Mouse (Mus musculus) limb, embryonic 14.5 days (tissue): ENCODE measurements around the gene Paqr8. TPM values are rescaled to one million over a fixed set of nuclear protein-coding genes. Genes with fewer than 3 reads are reported as not detected.

Experiments
- ATAC-seq: fragments of 200-750 bp; cut with Nextera tagmentation; 2 replicates; pipeline ENCODE4 v1.8.0; 2017; ENCODE audit warnings: low read depth, moderate number of reproducible peaks, moderate TSS enrichment; ENCODE audit not compliant: low FRiP score
- DNase-seq: peaks from one replicate; pipeline ENCODE4 v3.0.0-alpha.2; 2015; ENCODE audit warnings: low spot score
- H3K27ac ChIP-seq: fragments of 300-500 bp; sonication (generic); replicated peaks from 2 replicates; pipeline ENCODE4 v1.5.1; 2014; ENCODE audit warnings: low read depth, mild to moderate bottlenecking, low read length, moderate library complexity, mixed read lengths
- H3K27me3 ChIP-seq: fragments of 300-500 bp; sonication (generic); 2 replicates; pipeline ENCODE4 v1.6.1; 2014; ENCODE audit warnings: low read length, mixed read lengths; ENCODE audit not compliant: control insufficient read depth, insufficient read depth
- H3K36me3 ChIP-seq: fragments of 300-500 bp; sonication (generic); 2 replicates; pipeline ENCODE4 v1.6.1; 2014; ENCODE audit warnings: mild to moderate bottlenecking, low read length, moderate library complexity, mixed read lengths; ENCODE audit not compliant: control insufficient read depth, insufficient read depth
- H3K4me1 ChIP-seq: fragments of 300-500 bp; sonication (generic); 2 replicates; pipeline ENCODE4 v1.6.1; 2014; ENCODE audit warnings: antibody characterized with exemption, low read length, mixed read lengths; ENCODE audit not compliant: control insufficient read depth, insufficient read depth
- H3K4me2 ChIP-seq: fragments of 300-500 bp; sonication (generic); replicated peaks from 2 replicates; pipeline ENCODE4 v1.6.1; 2014; ENCODE audit warnings: low read depth, mild to moderate bottlenecking, low read length, moderate library complexity; ENCODE audit not compliant: severe bottlenecking
- H3K4me3 ChIP-seq: fragments of 300-500 bp; sonication (generic); replicated peaks from 2 replicates; pipeline ENCODE4 v1.5.1; 2014; ENCODE audit warnings: low read length
- H3K9ac ChIP-seq: fragments of 300-500 bp; sonication (generic); 2 replicates; pipeline ENCODE4 v1.6.1; 2014; ENCODE audit warnings: mild to moderate bottlenecking, low read depth, low read length, moderate library complexity; ENCODE audit not compliant: severe bottlenecking
- H3K9me3 ChIP-seq: fragments of 300-500 bp; sonication (generic); 2 replicates; pipeline ENCODE4 v1.6.1; 2016; ENCODE audit warnings: low read length; ENCODE audit not compliant: control insufficient read depth
- POLR2A ChIP-seq: fragments of 200-500 bp; IDR thresholded peaks from 2 replicates; pipeline ENCODE4 v1.8.0; 2012; ENCODE audit warnings: inconsistent platforms, mild to moderate bottlenecking, moderate library complexity, borderline replicate concordance; ENCODE audit not compliant: insufficient read depth, insufficient read length; ENCODE audit errors: extremely low read depth
- WGBS: fragments of 180-500 bp; shearing (Covaris S2); extraction: QIAGEN DNeasy Blood & Tissue Kit; methylation state at CpG from one replicate; pipeline ENCODE4 v1.1.7; 2014; 5-methylcytosine and 5-hydroxymethylcytosine counted together
- polyA plus RNA-seq, 2 experiments: library from polyadenylated mRNA; depleted of rRNA in 1 of 2; stranded (reverse) in 1 of 2; unstranded in 1 of 2; fragments of >200 nt; fragmentation: Nextera tagmentation in 1 of 2; extraction: Ambion mirVana in 1 of 2; gene quantifications; 2 replicates each; pipeline versions ENCODE4 v1.2.1 to v1.2.3; 2012 to 2014

The Paqr8 gene
- polyA plus RNA-seq, 2 experiments: 5.7 to 7.9 TPM

DNA sequence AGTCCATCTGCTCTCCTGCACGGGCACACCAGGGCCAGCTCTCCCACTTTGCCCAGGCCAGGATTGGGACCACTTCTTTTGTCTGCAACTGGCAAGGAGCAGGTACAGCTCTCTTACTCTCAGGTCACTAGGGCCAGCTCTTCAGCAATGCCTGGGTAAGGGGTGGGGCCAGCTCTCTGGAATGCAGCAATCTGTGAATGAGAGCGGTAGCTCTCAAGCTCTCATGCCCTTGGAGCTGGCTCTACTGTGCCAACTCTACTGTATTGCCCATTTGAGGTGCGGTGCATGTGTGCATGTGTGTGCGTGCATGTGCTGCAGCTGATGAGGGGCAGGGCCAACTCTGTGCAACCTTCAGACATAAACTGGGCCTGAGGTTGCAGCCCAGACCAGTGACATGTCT is 11.0 kb upstream of the Paqr8 start:
- Histone ChIP-seq H3K9me3 (no peaks in the 10 kb centered on the region), H3K4me1 (no peaks in the 10 kb centered on the region), H3K36me3 (no peaks in the 10 kb centered on the region), H3K27ac (no peak overlapping the region), H3K9ac (no peak overlapping the region), H3K27me3 (no peaks in the 10 kb centered on the region), H3K4me3 (no peak overlapping the region), H3K4me2 (no peak overlapping the region)
- 83% methylated on average over 4 of the region's 4 CpGs for WGBS
- no peak for ATAC-seq
- TF ChIP-seq POLR2A: no peak
- no peak for DNase-seq

DNA sequence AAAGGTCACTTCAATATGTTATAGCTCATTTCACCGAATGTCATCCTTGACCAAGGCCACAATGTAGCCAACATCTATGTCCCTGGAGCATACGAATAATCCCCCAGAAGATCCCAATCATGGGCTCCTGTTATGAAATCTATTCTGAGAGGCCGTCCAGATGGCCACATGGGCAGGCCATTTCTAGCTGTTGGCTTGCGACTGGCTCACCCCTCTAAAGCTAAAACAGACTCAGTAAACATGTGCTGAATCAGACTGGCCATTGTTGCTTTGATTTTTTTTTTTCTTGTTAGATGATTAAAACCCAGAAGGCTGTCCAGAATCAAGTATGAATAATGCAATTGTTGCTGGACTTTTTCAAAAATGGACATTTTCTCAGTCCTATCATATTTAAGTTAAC is 7.3 kb upstream of the Paqr8 start:
- no peaks in the 10 kb centered on the region for H3K27me3 ChIP-seq
- ATAC-seq: no peak
- H3K36me3 ChIP-seq: no peaks in the 10 kb centered on the region
- H3K9me3 ChIP-seq: no peaks in the 10 kb centered on the region
- no peak overlapping the region for H3K9ac ChIP-seq
- no peak for TF ChIP-seq POLR2A
- 83% methylated on average over 4 of the region's 4 CpGs for WGBS
- H3K27ac ChIP-seq: no peak overlapping the region
- no peaks in the 10 kb centered on the region for H3K4me1 ChIP-seq
- H3K4me2 ChIP-seq: no peak overlapping the region
- no peak for DNase-seq
- no peak overlapping the region for H3K4me3 ChIP-seq

- peak overlapping the region; percentile 89 for H3K4me2 ChIP-seq
- DNase-seq (no peak), ATAC-seq (peak; percentile 4; the same call in 1 of the 2 replicates)
- 28% methylated on average over 16 of the region's 16 CpGs for WGBS
- H3K9me3 ChIP-seq: no peaks in the 10 kb centered on the region
- peak overlapping the region; percentile 59 for H3K9ac ChIP-seq
- H3K27ac ChIP-seq: peak overlapping the region; percentile 73
- H3K27me3 ChIP-seq: no peaks in the 10 kb centered on the region
- no peaks in the 10 kb centered on the region for H3K36me3 ChIP-seq
- peaks cover 4% of the 10 kb centered on the region; the same call in 1 of the 2 replicates for H3K4me1 ChIP-seq
- H3K4me3 ChIP-seq: peak overlapping the region; percentile 61
- no peak for TF ChIP-seq POLR2A
Observed at GRCm38 (mm10) chr1:20889677-20890403, 566 bp upstream of the Paqr8 start.

DNA sequence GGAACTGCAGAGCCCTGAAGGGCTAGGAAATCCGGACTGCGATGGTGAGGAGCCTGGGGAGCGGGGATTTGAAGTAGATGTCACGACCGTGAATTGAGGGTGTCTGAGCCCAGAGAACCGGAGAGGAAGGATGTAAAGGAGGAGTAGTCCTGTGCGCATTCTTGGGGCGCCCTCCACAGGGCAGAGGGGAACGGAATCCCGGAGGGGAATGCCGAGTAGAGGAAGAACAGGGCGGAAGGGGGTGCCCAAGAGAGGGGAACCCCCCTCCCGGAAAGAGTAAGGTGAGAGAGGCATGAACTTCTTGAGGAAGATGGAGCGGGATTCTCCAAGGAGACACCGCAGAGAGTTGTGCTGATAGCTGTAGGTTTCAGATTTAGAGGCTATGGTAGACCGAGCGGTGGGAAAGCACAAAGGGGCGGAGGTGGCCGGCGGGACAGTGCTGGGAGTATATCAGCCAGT is 564 bp downstream of the Paqr8 start:
- H3K9me3 ChIP-seq: no peaks in the 10 kb centered on the region
- TF ChIP-seq POLR2A: no peak
- ATAC-seq (peak; percentile 69), DNase-seq (peak; percentile 28)
- H3K4me1 ChIP-seq: peaks cover 4% of the 10 kb centered on the region; the same call in 1 of the 2 replicates
- WGBS: 0% methylated on average over 20 of the region's 20 CpGs
- peak overlapping the region; percentile 59 for H3K9ac ChIP-seq
- no peaks in the 10 kb centered on the region for H3K36me3 ChIP-seq
- H3K27me3 ChIP-seq: no peaks in the 10 kb centered on the region
- H3K4me3 ChIP-seq: peak overlapping the region; percentile 61
- H3K4me2 ChIP-seq: peak overlapping the region; percentile 89
- H3K27ac ChIP-seq: peak overlapping the region; percentile 73

GRCm38 (mm10) chr1:20893059-20893458 is 2.7 kb downstream of the Paqr8 start:
- no peak overlapping the region for H3K4me3 ChIP-seq
- H3K27me3 ChIP-seq: no peaks in the 10 kb centered on the region
- H3K4me1 ChIP-seq: peaks cover 4% of the 10 kb centered on the region; the same call in 1 of the 2 replicates
- no peak for DNase-seq
- no peaks in the 10 kb centered on the region for H3K36me3 ChIP-seq
- ATAC-seq: no peak
- WGBS: 89% methylated on average over 5 of the region's 5 CpGs
- no peak overlapping the region for H3K9ac ChIP-seq
- H3K9me3 ChIP-seq: no peaks in the 10 kb centered on the region
- TF ChIP-seq POLR2A: no peak
- no peak overlapping the region for H3K4me2 ChIP-seq
- H3K27ac ChIP-seq: no peak overlapping the region
